15 mouse cellular contexts compared by ENCODE assay signal in the genomic region with DNA sequence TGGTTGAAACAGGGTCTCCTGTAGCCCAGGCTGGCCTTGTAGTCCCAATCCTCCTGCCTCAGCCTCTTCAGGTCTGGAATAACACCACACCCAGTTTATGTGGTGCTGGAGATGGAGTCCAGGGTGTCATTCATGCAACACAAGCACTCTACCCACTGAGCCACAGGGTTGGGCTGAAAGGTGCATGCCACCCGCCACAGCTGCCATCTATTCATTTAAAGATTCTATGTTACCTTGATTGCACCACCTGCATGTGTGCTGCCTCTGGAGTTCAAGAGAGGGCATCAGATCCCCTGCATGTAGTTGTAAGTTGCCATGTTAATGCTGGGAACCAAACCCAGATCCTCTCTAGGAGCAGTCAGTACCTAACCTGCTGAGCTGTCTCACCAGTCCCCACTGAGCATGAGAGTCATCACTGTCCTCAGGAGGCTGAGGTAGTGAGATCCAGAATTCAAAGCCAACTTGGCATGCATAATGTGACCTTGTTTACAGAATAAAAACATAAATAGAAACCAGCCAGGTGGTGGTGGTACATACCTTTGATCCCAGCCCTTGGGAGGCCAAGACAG. TPM values are rescaled to one million over a fixed set of nuclear protein-coding genes. Genes with fewer than 3 reads are reported as not detected.
DNase-seq lines count a peak whose midpoint lies in the region; ATAC-seq and TF ChIP-seq lines count a peak whose summit lies in the region.
"Had no signal": no experiment of that assay in that cellular context is flagged by ENCODE, and none has a peak within 500 bp of the region (broad histone marks: within the 10 kb centered on the region; RNA-seq: fewer than 3 reads in every experiment).

No protein-coding gene starts in this region.

- no peak overlapping the region for H3K4me2 ChIP-seq in kidney, embryonic 14.5 days (replicated peaks; ENCODE audit: low read depth, low read length)
- no peak overlapping the region for H3K4me2 ChIP-seq in heart, postnatal 0 days (ENCODE audit: low read depth, low read length)

- H3K4me1 ChIP-seq in heart, adult 2 months (ENCODE audit: control insufficient read depth, insufficient read depth, low read length): peaks cover 29% of the 10 kb centered on the region
- H3K4me1 ChIP-seq in kidney, embryonic 14.5 days (ENCODE audit: control insufficient read depth, insufficient read depth, low read length): peaks cover 44% of the 10 kb centered on the region
- H3K4me1 ChIP-seq in ES-Bruce4 (ENCODE audit: control insufficient read depth, insufficient read depth, low read length): peaks cover 8% of the 10 kb centered on the region
- peaks cover 44% of the 10 kb centered on the region for H3K4me1 ChIP-seq in heart, postnatal 0 days (ENCODE audit: control insufficient read depth, insufficient read depth)

- no peak overlapping the region for H3K4me3 ChIP-seq in heart, adult 2 months
- no peak overlapping the region for H3K4me3 ChIP-seq in kidney, embryonic 14.5 days (ENCODE audit: low read length)
- H3K4me3 ChIP-seq in ES-Bruce4 (ENCODE audit: low read depth, low read length): no peak overlapping the region
- no peak overlapping the region for H3K4me3 ChIP-seq in heart, postnatal 0 days (ENCODE audit: low read depth, low read length)
- H3K4me3 ChIP-seq: midbrain, embryonic 10.5 days had no signal

- H3K36me3 ChIP-seq in heart, adult 2 months (ENCODE audit: control insufficient read depth, insufficient read depth, low read length): peaks cover 2% of the 10 kb centered on the region; the same call in 1 of the 2 replicates
- peaks cover 19% of the 10 kb centered on the region for H3K36me3 ChIP-seq in kidney, embryonic 14.5 days (ENCODE audit: control insufficient read depth, insufficient read depth, low read length)
- peaks cover 18% of the 10 kb centered on the region for H3K36me3 ChIP-seq in ES-Bruce4 (ENCODE audit: control insufficient read depth, insufficient read depth, low read length, poor library complexity, severe bottlenecking)
- H3K36me3 ChIP-seq in heart, postnatal 0 days (replicated peaks; ENCODE audit: control insufficient read depth, insufficient read depth, low read length): peaks cover 7% of the 10 kb centered on the region

- WGBS in heart, adult 2 months: 89% methylated on average over 1 of the region's 1 CpGs
- 96% methylated on average over 1 of the region's 1 CpGs for WGBS in kidney, embryonic 14.5 days
- 96% methylated on average over 1 of the region's 1 CpGs for WGBS in heart, postnatal 0 days

- intact Hi-C loops in heart, adult 2 months (cut with DNase I): loop anchor here (1.0 to 5.0 kb wide), 2 partner anchors 10 to 95 kb away; partner anchors contain the start of gene Pgls
- intact Hi-C loops in left cerebral cortex, postnatal 10 days (cut with DNase I): no loop called here

- no peaks in the 10 kb centered on the region for H3K79me2 ChIP-seq in heart, adult 2 months (replicated peaks; ENCODE audit: control insufficient read depth, insufficient read depth, low read length)

- ATAC-seq in kidney, embryonic 14.5 days (ENCODE audit: low FRiP score, low TSS enrichment): no peak
- ATAC-seq in heart, postnatal 0 days (ENCODE audit: insufficient read depth, low read depth): no peak

- H3K9me3 ChIP-seq in kidney, embryonic 14.5 days (ENCODE audit: control insufficient read depth, low read length): no peaks in the 10 kb centered on the region
- no peaks in the 10 kb centered on the region for H3K9me3 ChIP-seq in ES-Bruce4 (replicated peaks; ENCODE audit: control insufficient read depth, insufficient read depth, low read length, poor library complexity, severe bottlenecking)
- H3K9me3 ChIP-seq in heart, postnatal 0 days (replicated peaks; ENCODE audit: control insufficient read depth, low read length): no peaks in the 10 kb centered on the region
- H3K9me3 ChIP-seq: midbrain, embryonic 10.5 days had no signal

- no peak for TF ChIP-seq CTCF in heart, adult 2 months (IDR thresholded peaks at IDR 0.05)
- no peak for TF ChIP-seq CTCF in ES-Bruce4 (IDR thresholded peaks at IDR 0.05; ENCODE audit: low read depth, low read length)
- no peak for TF ChIP-seq CTCF in heart, postnatal 0 days (IDR thresholded peaks at IDR 0.05; ENCODE audit: low read depth)

- no peak for TF ChIP-seq EP300 in heart, adult 2 months (IDR thresholded peaks at IDR 0.05; ENCODE audit: insufficient read depth, low read depth, low read length)
- TF ChIP-seq EP300 in ES-Bruce4 (IDR thresholded peaks at IDR 0.05; ENCODE audit: insufficient read depth, low read depth, low read length): no peak
- no peak for TF ChIP-seq EP300 in heart, postnatal 0 days (IDR thresholded peaks at IDR 0.05; ENCODE audit: low read depth)

- DNase-seq in heart, adult 2 months: no peak
- no peak for DNase-seq in heart, postnatal 4 days
- no peak for DNase-seq in kidney, adult 11 months
- DNase-seq in heart, postnatal 0 days (ENCODE audit: low spot score): no peak
- DNase-seq in left cerebral cortex, postnatal 10 days (ENCODE audit: extremely low spot score in 1 of 2, low spot score in 2 of 2): no peak
- DNase-seq in right cerebral cortex, postnatal 14 days: no peak
- DNase-seq: right cerebral cortex, adult 18-20 months; thymus, postnatal 4 days had no signal

- H3K27me3 ChIP-seq in heart, adult 2 months (ENCODE audit: control insufficient read depth, insufficient read depth, low read length): no peaks in the 10 kb centered on the region
- H3K27me3 ChIP-seq in kidney, embryonic 14.5 days (ENCODE audit: control insufficient read depth, insufficient read depth, low read length): no peaks in the 10 kb centered on the region
- no peaks in the 10 kb centered on the region for H3K27me3 ChIP-seq in ES-Bruce4 (ENCODE audit: control insufficient read depth, insufficient read depth, low read length, poor library complexity, severe bottlenecking)
- H3K27me3 ChIP-seq in heart, postnatal 0 days (ENCODE audit: control insufficient read depth, insufficient read depth, low read length): no peaks in the 10 kb centered on the region

- peak overlapping the region; percentile 85 for H3K27ac ChIP-seq in heart, adult 2 months
- peak overlapping the region; percentile 84 for H3K27ac ChIP-seq in kidney, embryonic 14.5 days (ENCODE audit: low read depth, low read length)
- peak overlapping the region; percentile 34; the same call in 1 of the 2 replicates for H3K27ac ChIP-seq in ES-Bruce4 (ENCODE audit: insufficient read depth, low read length)
- 0 out of 2 replicates have a peak overlapping the region, but pooled peaks have one; percentile 54 for H3K27ac ChIP-seq in heart, postnatal 0 days (ENCODE audit: low read depth)
- H3K27ac ChIP-seq: liver, embryonic 14.5 days had no signal

- H3K9ac ChIP-seq in heart, adult 2 months (ENCODE audit: low read depth, low read length): no peak overlapping the region
- peak overlapping the region; percentile 28; the same call in 1 of the 2 replicates for H3K9ac ChIP-seq in kidney, embryonic 14.5 days (ENCODE audit: low read depth, low read length)
- no peak overlapping the region for H3K9ac ChIP-seq in ES-Bruce4 (ENCODE audit: low read depth, poor library complexity, severe bottlenecking)
- no peak overlapping the region for H3K9ac ChIP-seq in heart, postnatal 0 days (replicated peaks; ENCODE audit: low read depth, low read length)
- H3K9ac ChIP-seq: liver, embryonic 14.5 days had no signal

- no peak for TF ChIP-seq POLR2A in heart, adult 2 months (IDR thresholded peaks at IDR 0.05; ENCODE audit: insufficient read depth, low read depth, low read length)
- no peak for TF ChIP-seq POLR2A in ES-Bruce4 (IDR thresholded peaks at IDR 0.05; ENCODE audit: insufficient read depth, low read length)

RNA-seq across cellular contexts. Expression of gene Gtpbp3, which starts 9.3 kb away (rescaled TPM):
- 10 to 100 TPM; 16.6 to 20.5 TPM for total RNA-seq in heart, adult 2 months (2021)
- 18.4 and 19.8 TPM in 2 replicates for polyA plus RNA-seq in heart, adult 2 months (2012; rRNA removed)
- total RNA-seq in heart, postnatal 4 days (2021): 10 to 100 TPM; 17.8 to 20.1 TPM
- polyA plus RNA-seq in kidney, embryonic 14.5 days (2014; fragmentation: Nextera tagmentation; extraction: Ambion mirVana): 6.6 and 8.4 TPM in 2 replicates
- polyA plus RNA-seq in ES-Bruce4 (2011; ENCODE audit: insufficient read depth, insufficient read length, low read depth, missing spikeins): 14.8 and 16.3 TPM in 2 replicates
- total RNA-seq in heart, postnatal 0 days (2014; rRNA removed; ENCODE audit: low replicate concordance): 21.1 and 36.7 TPM in 2 replicates
- polyA plus RNA-seq in heart, postnatal 0 days (2015; fragmentation: Nextera tagmentation; extraction: Ambion mirVana): 10.3 and 11.3 TPM in 2 replicates
- total RNA-seq in left cerebral cortex, postnatal 10 days (2021): 10 to 100 TPM; 29.0 to 29.2 TPM

RNA-seq across cellular contexts. Expression of gene Ano8, which starts 11.4 kb away (rescaled TPM):
- total RNA-seq in heart, adult 2 months (2021): 10 to 100 TPM; 15.6 to 16.3 TPM
- polyA plus RNA-seq in heart, adult 2 months (2012; rRNA removed): 15.3 and 18.4 TPM in 2 replicates
- 10 to 100 TPM; 13.5 to 15.4 TPM for total RNA-seq in heart, postnatal 4 days (2021)
- polyA plus RNA-seq in kidney, embryonic 14.5 days (2014; fragmentation: Nextera tagmentation; extraction: Ambion mirVana): 2.9 and 3.4 TPM in 2 replicates
- polyA plus RNA-seq in ES-Bruce4 (2011; ENCODE audit: insufficient read depth, insufficient read length, low read depth, missing spikeins): 7.0 and 7.1 TPM in 2 replicates
- 10.8 and 15.0 TPM in 2 replicates for total RNA-seq in heart, postnatal 0 days (2014; rRNA removed; ENCODE audit: low replicate concordance)
- polyA plus RNA-seq in heart, postnatal 0 days (2015; fragmentation: Nextera tagmentation; extraction: Ambion mirVana): 0.74 and 0.93 TPM in 2 replicates
- total RNA-seq in left cerebral cortex, postnatal 10 days (2021): 10 to 100 TPM; 67.7 to 71.5 TPM

RNA-seq across cellular contexts. Expression of gene Plvap, which starts 14.4 kb away (rescaled TPM):
- total RNA-seq in heart, adult 2 months (2021): 10 to 100 TPM; 22.1 to 28.3 TPM
- polyA plus RNA-seq in heart, adult 2 months (2012; rRNA removed): 37.2 and 42.9 TPM in 2 replicates
- total RNA-seq in heart, postnatal 4 days (2021): 10 to 100 TPM; 35.8 to 43.2 TPM
- 117 and 123 TPM in 2 replicates for polyA plus RNA-seq in kidney, embryonic 14.5 days (2014; fragmentation: Nextera tagmentation; extraction: Ambion mirVana)
- 4.0 and 4.4 TPM in 2 replicates for polyA plus RNA-seq in ES-Bruce4 (2011; ENCODE audit: insufficient read depth, insufficient read length, low read depth, missing spikeins)
- 51.6 and 95.2 TPM in 2 replicates for total RNA-seq in heart, postnatal 0 days (2014; rRNA removed; ENCODE audit: low replicate concordance)
- 63.4 and 64.8 TPM in 2 replicates for polyA plus RNA-seq in heart, postnatal 0 days (2015; fragmentation: Nextera tagmentation; extraction: Ambion mirVana)
- 1 to 10 TPM; 5.6 to 7.3 TPM for total RNA-seq in left cerebral cortex, postnatal 10 days (2021)

RNA-seq across cellular contexts. Expression of gene Dda1, which starts 28.2 kb away (rescaled TPM):
- total RNA-seq in heart, adult 2 months (2021): 10 to 100 TPM; 30.4 to 31.8 TPM
- polyA plus RNA-seq in heart, adult 2 months (2012; rRNA removed): 51.8 and 51.9 TPM in 2 replicates
- 10 to 100 TPM; 42.0 to 46.2 TPM for total RNA-seq in heart, postnatal 4 days (2021)
- 106 and 113 TPM in 2 replicates for polyA plus RNA-seq in kidney, embryonic 14.5 days (2014; fragmentation: Nextera tagmentation; extraction: Ambion mirVana)
- polyA plus RNA-seq in ES-Bruce4 (2011; ENCODE audit: insufficient read depth, insufficient read length, low read depth, missing spikeins): 37.5 and 38.2 TPM in 2 replicates
- 73.5 and 89.9 TPM in 2 replicates for total RNA-seq in heart, postnatal 0 days (2014; rRNA removed; ENCODE audit: low replicate concordance)
- polyA plus RNA-seq in heart, postnatal 0 days (2015; fragmentation: Nextera tagmentation; extraction: Ambion mirVana): 62.7 and 66.4 TPM in 2 replicates
- total RNA-seq in left cerebral cortex, postnatal 10 days (2021): 100 to 1,000 TPM; 120 to 127 TPM

RNA-seq across cellular contexts. Expression of gene Ccdc194, which starts 28.4 kb away (rescaled TPM):
- not detected for total RNA-seq in heart, adult 2 months (2021)
- polyA plus RNA-seq in heart, adult 2 months (2012; rRNA removed): 0.10 and 0.23 TPM in 2 replicates
- total RNA-seq in heart, postnatal 4 days (2021): under 1 TPM; 0.14 to 0.29 TPM
- 0.27 and 0.34 TPM in 2 replicates for polyA plus RNA-seq in kidney, embryonic 14.5 days (2014; fragmentation: Nextera tagmentation; extraction: Ambion mirVana)
- 4.3 and 4.9 TPM in 2 replicates for polyA plus RNA-seq in ES-Bruce4 (2011; ENCODE audit: insufficient read depth, insufficient read length, low read depth, missing spikeins)
- total RNA-seq in heart, postnatal 0 days (2014; rRNA removed; ENCODE audit: low replicate concordance): 1.1 TPM in 1 of 2 replicates, not detected in the other
- polyA plus RNA-seq in heart, postnatal 0 days (2015; fragmentation: Nextera tagmentation; extraction: Ambion mirVana): 0.12 and 0.14 TPM in 2 replicates
- not detected for total RNA-seq in left cerebral cortex, postnatal 10 days (2021)
- total RNA-seq: adrenal gland, postnatal 36 days; gastrocnemius, adult 8-10 months had no signal
- polyA plus RNA-seq: cortical plate, adult 2 months had no signal

Comparison
In these comparisons a context has a peak if more than half of its experiments do, and no peak if none do; other contexts are left out.
1. H3K27ac ChIP-seq: peak in every context shown above with its lines; median percentile 85 in heart, adult 2 months; 84 in kidney, embryonic 14.5 days; 54 in heart, postnatal 0 days; 34 in ES-Bruce4.